Mouse (Mus musculus): ENCODE results near the gene Cdh9.

DNA sequence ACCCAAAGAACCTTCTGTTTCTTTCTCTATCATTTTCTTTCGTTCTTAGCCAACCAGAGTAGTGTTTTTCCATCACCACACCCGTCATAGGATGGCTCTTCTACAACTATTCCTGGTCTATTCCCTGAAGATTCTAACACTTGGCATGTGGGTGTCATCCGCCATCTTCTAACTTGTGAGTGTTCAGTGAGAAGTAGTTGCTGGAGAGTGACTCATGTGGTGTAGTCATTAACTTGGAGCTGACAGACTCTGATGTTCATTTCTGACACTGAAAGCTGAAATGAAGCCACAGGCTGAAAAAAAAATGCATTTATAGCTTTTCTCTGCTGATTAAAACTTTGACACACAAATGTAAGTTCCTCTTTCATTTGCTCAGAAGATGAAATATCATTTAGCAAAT lies 34.7 kb downstream of the Cdh9 start:
- TF ChIP-seq CTCF (IDR thresholded peaks at IDR 0.05; ENCODE audit: low read depth, low read length) (no peak), GATA1 (IDR thresholded peaks at IDR 0.05; ENCODE audit: borderline replicate concordance, low read length) (no peak), POLR2AphosphoS5 (IDR thresholded peaks at IDR 0.05; ENCODE audit: insufficient replicate concordance, low read depth, low read length) (no peak), TAL1 (conservative IDR thresholded peaks at IDR 0.05; ENCODE audit: low read depth, low read length) (no peak)
